Mouse (Mus musculus) lung, postnatal 25 days (tissue): ENCODE results near the gene D930048N14Rik.

Source experiments
- DNase-seq: peaks from one replicate; pipeline ENCODE4 v3.0.0; 2022; ENCODE audit warnings: low spot score

Gene D930048N14Rik

GRCm38 (mm10) chr11:51703379-51703998, 52.7 kb downstream of the D930048N14Rik start:
- DNase-seq, result no peak

- DNase-seq, result no peak
Measured at GRCm38 (mm10) chr11:51706451-51706850, 55.7 kb downstream of the D930048N14Rik start.

- DNase-seq, result no peak
Measured at GRCm38 (mm10) chr11:51707080-51707479, 56.3 kb downstream of the D930048N14Rik start.
